8 mouse cellular contexts compared by ENCODE assay signal in genomic region chr10:61602283-61603033, GRCm38 (mm10). TPM values are rescaled to one million over a fixed set of nuclear protein-coding genes. Genes with fewer than 3 reads are reported as not detected.
DNase-seq lines count a peak whose midpoint lies in the region; ATAC-seq lines count a peak whose summit lies in the region.

No protein-coding gene starts in this region.

- H3K27me3 ChIP-seq in embryonic facial prominence, embryonic 14.5 days (replicated peaks; ENCODE audit: control insufficient read depth, insufficient read depth, low read length) = peaks cover 6% of the 10 kb centered on the region
- peaks cover 14% of the 10 kb centered on the region for H3K27me3 ChIP-seq in limb, embryonic 10.5 days (ENCODE audit: low read depth, poor library complexity, severe bottlenecking)
- no peaks in the 10 kb centered on the region for H3K27me3 ChIP-seq in midbrain, embryonic 11.5 days (ENCODE audit: control insufficient read depth, insufficient read depth, low read length)
- H3K27me3 ChIP-seq in stomach, embryonic 15.5 days (replicated peaks) = no peaks in the 10 kb centered on the region; the same call in 1 of the 2 replicates

- WGBS in embryonic facial prominence, embryonic 14.5 days = 9% methylated on average over 14 of the region's 14 CpGs
- WGBS in limb, embryonic 10.5 days = 19% methylated on average over 14 of the region's 14 CpGs
- WGBS in midbrain, embryonic 11.5 days = 15% methylated on average over 14 of the region's 14 CpGs
- WGBS in stomach, embryonic 15.5 days = 12% methylated on average over 14 of the region's 14 CpGs

- H3K9ac ChIP-seq in embryonic facial prominence, embryonic 14.5 days (ENCODE audit: low read depth, low read length) = no peak overlapping the region
- H3K9ac ChIP-seq in midbrain, embryonic 11.5 days (ENCODE audit: low read length) = no peak overlapping the region
- H3K9ac ChIP-seq in stomach, embryonic 15.5 days = no peak overlapping the region

- H3K4me2 ChIP-seq in embryonic facial prominence, embryonic 14.5 days (ENCODE audit: low read depth, low read length) = peak overlapping the region; percentile 36
- peak overlapping the region; percentile 32 for H3K4me2 ChIP-seq in midbrain, embryonic 11.5 days
- peak overlapping the region; percentile 29 for H3K4me2 ChIP-seq in stomach, embryonic 15.5 days

- H3K27ac ChIP-seq in embryonic facial prominence, embryonic 14.5 days (replicated peaks; ENCODE audit: low read depth, low read length) = no peak overlapping the region
- H3K27ac ChIP-seq in limb, embryonic 10.5 days = no peak overlapping the region
- H3K27ac ChIP-seq in midbrain, embryonic 11.5 days (ENCODE audit: low read depth, low read length) = no peak overlapping the region
- no peak overlapping the region for H3K27ac ChIP-seq in stomach, embryonic 15.5 days

- intact Hi-C loops in left cerebral cortex, postnatal 10 days (cut with DNase I) = loop anchor here (2.0 kb wide), 1 partner anchor 110 kb away; no protein-coding TSS in a partner anchor
- intact Hi-C loops in left cerebral cortex, postnatal 36 days (cut with DNase I) = loop anchor here (1.0 kb wide), 2 partner anchors 56 to 110 kb away; no protein-coding TSS in a partner anchor

- H3K4me3 ChIP-seq in embryonic facial prominence, embryonic 14.5 days (ENCODE audit: low read depth, low read length) = no peak overlapping the region
- no peak overlapping the region for H3K4me3 ChIP-seq in limb, embryonic 10.5 days
- H3K4me3 ChIP-seq in midbrain, embryonic 11.5 days (ENCODE audit: low read depth, low read length) = no peak overlapping the region
- H3K4me3 ChIP-seq in stomach, embryonic 15.5 days (replicated peaks) = no peak overlapping the region

- no peaks in the 10 kb centered on the region for H3K36me3 ChIP-seq in embryonic facial prominence, embryonic 14.5 days (ENCODE audit: control insufficient read depth, insufficient read depth, low read length)
- H3K36me3 ChIP-seq in limb, embryonic 10.5 days = no peaks in the 10 kb centered on the region
- no peaks in the 10 kb centered on the region for H3K36me3 ChIP-seq in midbrain, embryonic 11.5 days (ENCODE audit: control insufficient read depth, insufficient read depth, low read length)
- H3K36me3 ChIP-seq in stomach, embryonic 15.5 days = no peaks in the 10 kb centered on the region

- 0 out of 2 replicates have a peak, but pooled peaks cover 5% of the 10 kb centered on the region for H3K9me3 ChIP-seq in embryonic facial prominence, embryonic 14.5 days (ENCODE audit: control insufficient read depth, low read length)
- no peaks in the 10 kb centered on the region for H3K9me3 ChIP-seq in limb, embryonic 10.5 days (replicated peaks)
- H3K9me3 ChIP-seq in midbrain, embryonic 11.5 days (ENCODE audit: control insufficient read depth, low read length) = no peaks in the 10 kb centered on the region
- H3K9me3 ChIP-seq in stomach, embryonic 15.5 days = no peaks in the 10 kb centered on the region

- ATAC-seq in embryonic facial prominence, embryonic 14.5 days (ENCODE audit: low read depth) = peak; percentile 73
- peak; percentile 44; the same call in 1 of the 2 replicates for ATAC-seq in midbrain, embryonic 11.5 days (ENCODE audit: low FRiP score)
- no peak for ATAC-seq in stomach, embryonic 15.5 days (ENCODE audit: insufficient read depth, low FRiP score, low read depth)

- DNase-seq in left cerebral cortex, postnatal 10 days (ENCODE audit: extremely low spot score in 1 of 2, low spot score in 2 of 2) = peak; percentile 51 to 74
- DNase-seq in left cerebral cortex, postnatal 36 days (ENCODE audit: low spot score in 2 of 2) = no peak
- peak; percentile 80 for DNase-seq in adrenal gland, postnatal 10 days
- DNase-seq in embryonic facial prominence, embryonic 14.5 days (ENCODE audit: low spot score) = peak; percentile 75
- peak; percentile 69 for DNase-seq in heart, postnatal 4 days
- peak; percentile 72 for DNase-seq in limb, embryonic 10.5 days (ENCODE audit: low spot score)
- peak; percentile 98 for DNase-seq in midbrain, embryonic 11.5 days (ENCODE audit: low spot score, missing footprints)

- H3K4me1 ChIP-seq in embryonic facial prominence, embryonic 14.5 days (ENCODE audit: control insufficient read depth, insufficient read depth, low read length) = no peaks in the 10 kb centered on the region
- peaks cover 16% of the 10 kb centered on the region for H3K4me1 ChIP-seq in limb, embryonic 10.5 days
- 0 out of 2 replicates have a peak, but pooled peaks cover 2% of the 10 kb centered on the region for H3K4me1 ChIP-seq in midbrain, embryonic 11.5 days (ENCODE audit: control insufficient read depth, insufficient read depth, low read length)
- H3K4me1 ChIP-seq in stomach, embryonic 15.5 days = no peaks in the 10 kb centered on the region

RNA-seq across cellular contexts. Expression of gene Npffr1, which starts 7.2 kb away (rescaled TPM):
- total RNA-seq in left cerebral cortex, postnatal 10 days (2021) = 1 to 10 TPM; 1.9 to 2.0 TPM
- total RNA-seq in left cerebral cortex, postnatal 36 days (2021) = 1 to 10 TPM; 1.9 to 2.5 TPM
- under 1 TPM; 0.24 to 0.33 TPM for total RNA-seq in adrenal gland, postnatal 10 days (2021)
- polyA plus RNA-seq in embryonic facial prominence, embryonic 14.5 days (2014; fragmentation: Nextera tagmentation; extraction: Ambion mirVana) = 0.06 and 0.08 TPM in 2 replicates
- under 1 TPM in 1 of 2 experiments, not detected in 1; 0.07 TPM for total RNA-seq in heart, postnatal 4 days (2021)
- 0.04 TPM in 1 of 2 replicates, not detected in the other for polyA plus RNA-seq in limb, embryonic 10.5 days (2016; fragmentation: Nextera tagmentation; extraction: Ambion mirVana)
- polyA plus RNA-seq in midbrain, embryonic 11.5 days (2014; fragmentation: Nextera tagmentation; extraction: Ambion mirVana) = 0.06 TPM in 1 of 2 replicates, not detected in the other
- 0.10 and 0.28 TPM in 2 replicates for polyA plus RNA-seq in stomach, embryonic 15.5 days (2015; fragmentation: Nextera tagmentation; extraction: Ambion mirVana)

RNA-seq across cellular contexts. Expression of gene Ppa1, which starts 45.9 kb away (rescaled TPM):
- total RNA-seq in left cerebral cortex, postnatal 10 days (2021) = 100 to 1,000 TPM; 121 to 129 TPM
- 100 to 1,000 TPM; 104 to 108 TPM for total RNA-seq in left cerebral cortex, postnatal 36 days (2021)
- 100 to 1,000 TPM; 110 to 122 TPM for total RNA-seq in adrenal gland, postnatal 10 days (2021)
- polyA plus RNA-seq in embryonic facial prominence, embryonic 14.5 days (2014; fragmentation: Nextera tagmentation; extraction: Ambion mirVana) = 158 and 162 TPM in 2 replicates
- 10 to 100 TPM; 55.2 to 61.6 TPM for total RNA-seq in heart, postnatal 4 days (2021)
- polyA plus RNA-seq in limb, embryonic 10.5 days (2016; fragmentation: Nextera tagmentation; extraction: Ambion mirVana) = 356 and 405 TPM in 2 replicates
- polyA plus RNA-seq in midbrain, embryonic 11.5 days (2014; fragmentation: Nextera tagmentation; extraction: Ambion mirVana) = 323 and 335 TPM in 2 replicates
- polyA plus RNA-seq in stomach, embryonic 15.5 days (2015; fragmentation: Nextera tagmentation; extraction: Ambion mirVana) = 181 and 191 TPM in 2 replicates

Comparison
In these comparisons a context has a peak if more than half of its experiments do, and no peak if none do; other contexts are left out.
1. DNase-seq: peak in left cerebral cortex, postnatal 10 days (2 of 2), adrenal gland, postnatal 10 days (single experiment), embryonic facial prominence, embryonic 14.5 days (single experiment), heart, postnatal 4 days (single experiment), limb, embryonic 10.5 days (single experiment) and midbrain, embryonic 11.5 days (single experiment); none in left cerebral cortex, postnatal 36 days (0 of 2).
2. Peak in every context shown above with its lines, with median percentiles within 50 percentile points of each other: H3K4me2 ChIP-seq.